Mouse (Mus musculus) hindbrain, embryonic 10.5 days (tissue): ENCODE data around the gene Pinlyp. TPM values are rescaled to one million over a fixed set of nuclear protein-coding genes. Genes with fewer than 3 reads are reported as not detected.
A peak's percentile ranks its signal among the peaks of the same experiment; 100 is the strongest.
"Not testable (repeated sequence)": the region's sequence is repeated elsewhere in the genome, so short reads cannot be mapped to it uniquely, and the experiment has no call there.

Source experiments
- DNase-seq: peaks from one replicate; pipeline ENCODE4 v3.0.0-alpha.2; 2017; ENCODE audit warnings: low spot score
- H3K27ac ChIP-seq: fragments of 300-500 bp; sonication (generic); 2 replicates; pipeline ENCODE4 v1.5.1; 2016; ENCODE audit warnings: mild to moderate bottlenecking, moderate library complexity
- H3K27me3 ChIP-seq: fragments of 300-500 bp; sonication (generic); 2 replicates; pipeline ENCODE4 v1.6.1; 2016; ENCODE audit warnings: mild to moderate bottlenecking; ENCODE audit not compliant: poor library complexity, insufficient read depth, severe bottlenecking
- H3K36me3 ChIP-seq: fragments of 300-500 bp; sonication (generic); 2 replicates; pipeline ENCODE4 v1.6.1; 2016; ENCODE audit warnings: mild to moderate bottlenecking, moderate library complexity
- H3K4me1 ChIP-seq: fragments of 300-500 bp; sonication (generic); replicated peaks from 2 replicates; pipeline ENCODE4 v1.6.1; 2016; ENCODE audit warnings: mild to moderate bottlenecking
- H3K4me3 ChIP-seq: fragments of 300-500 bp; sonication (generic); 2 replicates; pipeline ENCODE4 v1.5.1; 2016; ENCODE audit warnings: mild to moderate bottlenecking, moderate library complexity
- H3K9me3 ChIP-seq: fragments of 300-500 bp; sonication (generic); 2 replicates; pipeline ENCODE4 v1.6.1; 2016; ENCODE audit warnings: mild to moderate bottlenecking, moderate library complexity
- WGBS: fragments of 180-500 bp; shearing (Covaris S2); methylation state at CpG from one replicate; pipeline ENCODE4 v1.1.7; 2016; 5-methylcytosine and 5-hydroxymethylcytosine counted together
- polyA plus RNA-seq: library from polyadenylated mRNA; unstranded; fragments of >200 nt; fragmentation: Nextera tagmentation; extraction: Ambion mirVana; gene quantifications from 2 replicates; pipeline ENCODE4 v1.2.1, GENCODE M21; 2016

Gene Pinlyp
- polyA plus RNA-seq, 1 experiment from 2014 or later, result not detected

DNA sequence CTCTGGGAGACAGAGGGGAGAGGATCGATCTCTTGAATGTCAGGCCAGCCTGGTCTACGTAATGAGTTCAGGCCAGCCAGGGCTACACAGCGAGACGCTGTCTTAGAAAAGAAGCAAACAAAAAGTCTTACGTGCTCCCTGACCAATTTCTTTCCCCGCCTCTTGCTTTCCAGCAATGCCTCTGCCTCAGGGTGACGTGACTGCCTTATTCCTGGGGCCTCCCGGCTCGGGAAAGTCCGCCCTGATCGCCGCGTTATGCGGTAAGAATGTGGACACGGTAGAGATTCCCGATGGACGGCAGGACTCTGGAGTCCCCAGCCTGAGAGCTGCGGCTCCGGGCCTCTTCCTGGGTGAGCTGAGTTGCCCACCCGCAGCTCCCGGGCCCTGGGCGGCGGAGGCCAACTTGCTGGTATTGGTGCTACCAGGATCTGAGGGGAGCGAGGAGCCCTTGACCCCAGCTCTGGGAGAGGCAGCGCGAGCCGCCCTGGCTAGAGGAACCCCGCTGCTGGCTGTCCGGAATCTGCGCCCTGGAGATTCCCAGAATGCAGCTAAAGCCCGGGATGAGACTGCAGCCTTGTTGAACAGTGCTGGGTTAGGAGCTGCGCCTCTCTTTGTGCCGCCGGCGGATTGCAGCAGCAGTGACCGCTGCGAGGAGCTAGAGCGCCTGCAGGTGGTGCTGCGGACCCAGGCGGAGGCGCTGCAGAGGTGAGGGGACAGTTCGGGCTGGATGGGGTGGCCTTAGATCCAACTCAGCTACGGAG is 14.5 kb downstream of the Pinlyp start:
- 2% methylated on average over 43 of the region's 43 CpGs for WGBS
- H3K27ac ChIP-seq, result peak overlapping the region; percentile 90
- peaks cover 43% of the 10 kb centered on the region for H3K4me1 ChIP-seq
- H3K27me3 ChIP-seq, result peaks cover 41% of the 10 kb centered on the region
- peak overlapping the region; percentile 67 for H3K4me3 ChIP-seq
- peaks cover 36% of the 10 kb centered on the region for H3K36me3 ChIP-seq
- H3K9me3 ChIP-seq, result no peaks in the 10 kb centered on the region
- DNase-seq, result peak; percentile 87

DNA sequence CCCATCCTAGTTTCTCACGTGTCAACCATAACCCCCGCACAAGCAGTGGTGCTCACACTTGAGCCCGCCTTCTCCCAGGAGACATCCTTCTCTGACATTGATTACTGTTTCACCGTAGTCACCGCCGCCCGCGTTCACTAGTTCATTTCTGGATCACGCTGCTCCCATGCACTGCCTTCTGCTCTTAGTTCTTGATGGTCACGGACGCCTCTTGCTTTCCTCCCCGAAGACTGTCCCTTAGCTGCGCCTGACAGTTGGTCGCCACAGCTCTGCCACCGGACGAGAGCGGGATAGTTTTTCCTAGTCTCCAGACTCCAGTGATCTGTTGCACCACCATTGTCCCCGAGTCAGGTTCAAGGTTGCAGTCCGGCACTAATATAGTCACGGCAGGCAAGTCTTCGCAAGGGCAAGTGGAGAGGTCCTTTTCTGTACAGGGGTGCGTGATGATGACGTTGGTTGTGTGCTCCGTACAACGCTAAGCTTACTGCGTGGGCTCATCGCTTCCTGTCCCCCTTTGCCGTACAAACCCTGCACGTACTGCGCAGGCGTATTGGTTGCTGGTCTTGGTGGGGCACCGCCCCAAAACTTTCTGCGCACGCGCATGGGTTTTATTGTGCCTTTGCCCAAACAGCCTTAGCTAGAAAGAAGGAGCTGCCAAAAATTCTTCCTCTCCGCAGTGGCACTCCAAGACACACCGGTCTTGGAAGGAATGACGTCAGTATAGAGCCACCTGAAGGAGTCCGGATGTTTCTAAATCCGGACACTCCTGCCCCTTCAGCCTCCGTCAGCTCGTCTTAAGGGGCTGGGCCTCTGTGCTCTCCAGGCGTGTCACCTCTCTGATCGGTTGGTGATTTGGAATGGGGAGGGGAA is 15.6 kb downstream of the Pinlyp start, which contains the start of gene Irgq:
Gene Irgq (plus strand): TSS at position 628 of the 870 bp plus-strand sequence.
- H3K36me3 ChIP-seq, result peaks cover 25% of the 10 kb centered on the region
- H3K27me3 ChIP-seq, result peaks cover 35% of the 10 kb centered on the region
- WGBS, result 1% methylated on average over 44 of the region's 44 CpGs

DNA sequence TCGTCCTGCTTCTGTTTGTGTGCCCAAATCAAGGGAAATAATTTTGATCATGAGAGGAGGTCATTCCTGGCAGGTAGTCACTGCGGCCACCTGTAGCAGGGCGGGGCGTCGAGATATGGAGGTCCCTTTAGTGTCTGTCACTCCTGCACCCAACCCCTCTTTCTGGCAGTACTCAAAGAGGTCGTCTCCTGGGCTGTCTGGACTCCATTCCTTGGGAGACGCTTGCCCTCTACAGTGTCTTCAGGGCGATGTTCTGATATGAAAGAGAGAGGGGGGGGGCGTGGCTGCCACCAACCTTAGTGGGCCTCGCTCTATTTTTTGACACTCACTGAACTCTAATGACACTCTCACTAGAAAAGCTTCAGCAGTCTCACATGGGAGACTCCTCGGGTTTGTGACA is 16.3 kb downstream of the Pinlyp start:
- peak overlapping the region; percentile 67 for H3K4me3 ChIP-seq
- H3K27me3 ChIP-seq, result peaks cover 27% of the 10 kb centered on the region
- WGBS, result 59% methylated on average over 11 of the region's 11 CpGs
- peaks cover 43% of the 10 kb centered on the region for H3K4me1 ChIP-seq
- no peaks in the 10 kb centered on the region for H3K9me3 ChIP-seq
- peaks cover 18% of the 10 kb centered on the region for H3K36me3 ChIP-seq
- H3K27ac ChIP-seq, result peak overlapping the region; percentile 90
- no peak for DNase-seq

More for the DNA sequence above, 15.6 kb downstream of the Pinlyp start, which contains the start of gene Irgq:
- Histone ChIP-seq H3K9me3 (no peaks in the 10 kb centered on the region), H3K4me1 (peaks cover 43% of the 10 kb centered on the region), H3K4me3 (peak within 1 kb of the TSS; percentile 67), H3K27ac (peak within 1 kb of the TSS; percentile 90)
- DNase-seq, result peak; percentile 98

- H3K9me3 ChIP-seq, result no peaks in the 10 kb centered on the region
- no peak overlapping the region for H3K4me3 ChIP-seq
- H3K27ac ChIP-seq, result no peak overlapping the region
- peaks cover 38% of the 10 kb centered on the region for H3K4me1 ChIP-seq
- H3K36me3 ChIP-seq, result peaks cover 10% of the 10 kb centered on the region
- H3K27me3 ChIP-seq, result peaks cover 20% of the 10 kb centered on the region
- WGBS, result 94% methylated on average over 11 of the region's 11 CpGs
- DNase-seq, result no peak
Observed at GRCm38 (mm10) chr7:24528861-24529260, 17.1 kb downstream of the Pinlyp start.

DNA sequence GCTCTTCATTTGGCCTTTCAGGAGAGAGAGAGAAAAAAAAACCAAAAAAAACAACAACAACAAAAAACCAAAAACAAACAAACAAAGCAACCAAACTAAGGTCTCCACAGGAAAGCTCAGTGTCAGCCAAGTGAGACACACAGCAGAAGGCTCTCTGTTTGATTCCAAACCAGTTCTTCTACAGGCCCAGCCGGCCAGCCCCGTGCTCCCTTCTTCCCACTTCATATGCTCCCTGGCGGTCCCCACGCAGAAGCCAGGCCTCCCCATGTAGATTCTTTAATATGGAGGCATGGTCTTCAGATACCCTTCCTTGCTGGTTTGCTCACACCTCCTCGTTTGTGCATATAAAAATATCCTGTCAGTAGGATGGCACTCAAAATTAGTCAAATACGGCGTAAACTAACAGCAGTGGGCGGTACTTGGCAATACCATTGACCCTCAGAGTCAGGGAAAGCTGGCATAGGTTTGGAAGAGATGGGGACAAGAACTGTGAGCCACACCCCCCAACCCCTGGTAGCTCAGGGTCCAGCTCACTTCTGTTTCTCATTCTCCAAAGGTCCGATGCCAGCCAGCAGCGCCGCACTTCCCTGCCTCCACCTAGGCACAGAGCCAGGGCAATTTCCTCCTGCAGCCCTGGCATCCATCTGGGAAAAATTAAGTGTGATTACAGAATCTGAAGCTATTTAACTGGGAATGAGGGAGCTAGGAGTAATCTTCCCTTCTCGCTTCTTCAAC is 20.1 kb downstream of the Pinlyp start:
- Histone ChIP-seq H3K4me1 (peaks cover 12% of the 10 kb centered on the region), H3K4me3 (no peak overlapping the region), H3K36me3 (no peaks in the 10 kb centered on the region), H3K9me3 (no peaks in the 10 kb centered on the region), H3K27me3 (no peaks in the 10 kb centered on the region), H3K27ac (no peak overlapping the region)
- 92% methylated on average over 12 of the region's 12 CpGs for WGBS
- no peak for DNase-seq

- no peak for DNase-seq
- Histone ChIP-seq H3K9me3 (no peaks in the 10 kb centered on the region), H3K27ac (no peak overlapping the region), H3K4me1 (peaks cover 9% of the 10 kb centered on the region), H3K36me3 (no peaks in the 10 kb centered on the region), H3K4me3 (no peak overlapping the region), H3K27me3 (no peaks in the 10 kb centered on the region)
- 80% methylated on average over 6 of the region's 6 CpGs for WGBS
Observed at GRCm38 (mm10) chr7:24524978-24525377, 20.9 kb downstream of the Pinlyp start.

- DNase-seq, result no peak
- 85% methylated on average over 6 of the region's 6 CpGs for WGBS
- no peaks in the 10 kb centered on the region for H3K4me1 ChIP-seq
- no peak overlapping the region for H3K4me3 ChIP-seq
- no peaks in the 10 kb centered on the region for H3K27me3 ChIP-seq
- H3K36me3 ChIP-seq, result peaks cover 2% of the 10 kb centered on the region
- no peaks in the 10 kb centered on the region for H3K9me3 ChIP-seq
- H3K27ac ChIP-seq, result no peak overlapping the region
Observed at GRCm38 (mm10) chr7:24523723-24524122, 22.2 kb downstream of the Pinlyp start.

DNA sequence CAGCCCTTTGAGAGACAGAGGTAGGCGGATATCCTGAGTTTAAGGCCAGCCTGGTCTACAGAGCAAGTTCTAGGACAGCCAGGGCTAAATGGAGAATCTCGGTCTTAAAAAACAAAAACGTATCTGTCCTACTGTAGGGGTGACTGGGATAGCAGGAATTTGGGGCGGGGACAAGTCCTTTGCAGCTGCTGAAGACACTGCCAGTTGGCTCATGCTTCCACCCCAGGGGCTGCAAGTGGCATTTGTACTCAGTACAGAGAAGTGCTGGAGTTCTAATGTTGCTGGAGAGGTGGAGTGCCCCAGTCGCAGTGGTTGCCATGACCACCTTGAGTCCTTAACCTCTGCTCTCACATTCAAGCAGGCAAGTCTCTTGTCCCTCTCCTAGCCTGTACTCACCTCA is 23.1 kb downstream of the Pinlyp start:
- Histone ChIP-seq H3K36me3 (peaks cover 11% of the 10 kb centered on the region), H3K4me3 (no peak overlapping the region), H3K27ac (no peak overlapping the region), H3K9me3 (no peaks in the 10 kb centered on the region), H3K4me1 (no peaks in the 10 kb centered on the region), H3K27me3 (no peaks in the 10 kb centered on the region)
- 62% methylated on average over 5 of the region's 5 CpGs for WGBS
- no peak for DNase-seq

GRCm38 (mm10) chr7:24520054-24520453 is 25.9 kb downstream of the Pinlyp start:
- WGBS, result 90% methylated on average over 10 of the region's 10 CpGs
- not testable (repeated sequence) for H3K4me3 ChIP-seq

GRCm38 (mm10) chr7:24519130-24519529 is 26.8 kb downstream of the Pinlyp start:
- Histone ChIP-seq H3K4me3 (no peak overlapping the region), H3K4me1 (no peaks in the 10 kb centered on the region), H3K9me3 (no peaks in the 10 kb centered on the region), H3K27ac (no peak overlapping the region), H3K27me3 (no peaks in the 10 kb centered on the region), H3K36me3 (peaks cover 48% of the 10 kb centered on the region)
- no peak for DNase-seq
- 45% methylated on average over 3 of the region's 3 CpGs for WGBS

More at GRCm38 (mm10) chr7:24520054-24520453, 25.9 kb downstream of the Pinlyp start:
- not testable (repeated sequence) for H3K9me3 ChIP-seq, DNase-seq, H3K27me3 ChIP-seq, H3K27ac ChIP-seq, H3K4me1 ChIP-seq
- peaks cover 39% of the 10 kb centered on the region for H3K36me3 ChIP-seq

- WGBS, result 56% methylated on average over 6 of the region's 6 CpGs
- H3K36me3 ChIP-seq, result peaks cover 62% of the 10 kb centered on the region
- DNase-seq, result no peak
- no peaks in the 10 kb centered on the region for H3K4me1 ChIP-seq
- no peaks in the 10 kb centered on the region for H3K27me3 ChIP-seq
- no peaks in the 10 kb centered on the region for H3K9me3 ChIP-seq
- no peak overlapping the region for H3K27ac ChIP-seq
- no peak overlapping the region for H3K4me3 ChIP-seq
Observed at GRCm38 (mm10) chr7:24517654-24518053, 28.3 kb downstream of the Pinlyp start.

GRCm38 (mm10) chr7:24517077-24517476 is 28.8 kb downstream of the Pinlyp start:
- Histone ChIP-seq H3K4me1 (no peaks in the 10 kb centered on the region), H3K27ac (no peak overlapping the region), H3K27me3 (no peaks in the 10 kb centered on the region), H3K9me3 (no peaks in the 10 kb centered on the region), H3K36me3 (peaks cover 67% of the 10 kb centered on the region), H3K4me3 (no peak overlapping the region)
- WGBS, result 39% methylated on average over 5 of the region's 5 CpGs
- DNase-seq, result no peak
